Mouse (Mus musculus): ENCODE measurements around the gene Mvd.

Gene Mvd

DNA sequence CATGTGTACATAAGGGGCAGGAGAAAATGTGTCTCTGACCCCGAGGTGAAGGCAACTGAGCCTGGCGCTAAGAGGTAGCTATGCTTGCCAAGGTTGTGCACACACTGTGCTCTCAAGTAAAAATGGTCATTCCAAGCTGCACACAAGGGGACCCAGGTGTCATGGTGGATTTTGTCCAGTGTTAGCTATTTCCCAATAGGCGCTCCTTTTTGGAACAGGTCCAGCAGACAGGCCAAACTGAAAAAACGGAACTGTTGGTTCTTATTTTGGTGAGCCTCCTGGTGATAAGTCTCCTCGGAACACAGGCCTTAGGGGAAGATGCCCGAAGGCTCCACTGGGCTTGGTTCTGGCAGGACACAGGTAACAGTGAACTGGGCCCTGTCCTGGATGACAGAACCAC, 11.2 kb upstream of the Mvd start:
- DNase-seq, result no peak

DNA sequence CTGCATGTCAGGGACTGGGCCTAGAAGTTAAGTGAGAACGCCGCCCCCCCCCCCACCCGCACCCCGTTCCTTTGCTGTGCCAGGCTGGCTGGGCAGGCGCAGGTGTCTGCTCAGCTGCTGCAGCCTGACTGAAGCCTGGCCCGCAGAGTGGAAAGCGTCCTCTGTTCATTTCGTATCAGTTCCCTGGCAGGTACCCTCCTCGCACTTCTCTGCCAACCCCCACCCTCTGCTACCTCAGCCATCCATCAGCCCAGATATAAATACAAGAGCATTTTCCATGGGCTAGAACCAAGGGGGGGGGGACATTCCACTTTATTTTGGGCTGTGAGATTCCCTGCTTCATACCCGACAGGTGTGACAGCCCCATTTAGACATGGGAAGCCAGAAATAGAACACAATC, 8.9 kb upstream of the Mvd start:
- no peak for DNase-seq

DNA sequence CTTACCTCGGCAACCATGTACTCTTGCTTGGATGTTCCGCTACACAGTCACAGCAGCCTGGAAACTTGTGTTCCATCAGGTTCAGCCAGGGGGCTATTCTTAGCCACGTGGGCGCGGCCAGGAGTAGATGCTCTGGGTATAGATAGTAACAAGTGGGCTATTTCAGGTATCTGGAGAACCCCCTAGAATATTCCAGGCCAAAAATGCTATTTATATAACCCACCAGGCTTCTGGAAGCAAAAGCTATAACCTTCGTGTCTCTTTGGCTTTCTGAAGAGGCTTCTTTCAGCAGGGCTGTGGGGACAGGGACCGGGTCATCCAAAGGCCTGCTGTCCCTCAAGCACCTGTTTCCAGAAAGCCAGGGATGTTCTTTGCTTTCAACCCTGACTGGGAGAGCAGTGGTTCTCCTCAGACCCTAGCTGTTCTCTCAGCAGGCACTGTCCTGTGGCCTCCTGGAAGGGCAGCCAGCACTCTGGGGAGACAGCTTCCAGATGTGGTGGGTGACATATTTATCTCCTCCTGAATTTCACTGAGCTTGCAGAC, 8.0 kb upstream of the Mvd start:
- DNase-seq, result no peak

DNA sequence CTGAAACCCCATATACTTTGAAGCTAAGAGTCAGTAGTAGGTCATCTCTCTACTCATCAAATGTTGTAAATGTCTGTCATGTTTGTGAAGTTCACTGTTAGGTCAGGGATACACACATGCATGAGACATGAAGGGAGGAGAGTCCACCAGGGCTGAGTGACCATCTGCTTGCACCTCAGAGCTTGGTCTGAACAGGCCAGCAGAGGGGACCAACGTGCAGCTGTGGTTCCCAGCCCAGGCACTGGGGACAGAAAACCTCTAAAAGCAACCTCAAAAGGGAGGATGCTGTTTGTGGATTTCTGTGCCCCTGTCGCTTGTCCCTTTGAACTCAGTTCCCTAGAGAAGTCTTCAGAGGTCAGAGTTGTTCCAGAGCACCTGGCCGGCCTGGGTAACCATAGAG, 2.0 kb upstream of the Mvd start:
- no peak for DNase-seq

DNA sequence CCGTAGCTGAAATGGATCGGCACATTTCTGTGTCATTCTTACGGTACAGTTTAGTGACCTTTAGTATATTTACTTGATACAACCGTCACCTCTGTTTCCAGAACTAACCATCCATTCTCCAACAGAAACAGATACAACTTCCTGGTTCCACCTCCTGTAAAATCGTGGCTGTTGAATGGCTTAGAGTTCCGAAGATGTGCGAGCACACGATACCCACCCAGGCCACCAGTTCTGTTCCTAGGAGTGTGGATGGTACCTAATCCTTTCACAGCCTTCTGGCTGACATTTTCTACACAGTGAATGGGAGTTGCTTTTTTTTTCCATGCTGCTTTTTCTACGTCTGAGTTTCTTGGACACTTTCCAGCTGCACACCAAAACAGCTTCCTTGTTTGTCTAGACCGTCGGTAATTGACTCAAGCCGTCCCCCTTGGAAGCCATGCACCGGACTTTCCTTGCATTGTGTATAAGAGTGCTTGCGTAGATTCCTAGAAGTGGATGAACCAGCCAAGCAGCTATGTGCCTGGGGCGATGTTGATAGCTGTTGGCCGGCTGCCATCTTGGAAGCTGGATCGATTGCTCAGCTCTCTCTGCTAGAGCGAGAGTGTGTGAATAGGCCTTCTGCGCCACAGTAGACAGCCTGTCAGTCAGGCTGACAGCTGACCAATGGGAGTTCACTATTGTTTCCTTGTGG, 981 bp upstream of the Mvd start:
- DNase-seq, result peak in 1 of 2 experiments; percentile 48

DNA sequence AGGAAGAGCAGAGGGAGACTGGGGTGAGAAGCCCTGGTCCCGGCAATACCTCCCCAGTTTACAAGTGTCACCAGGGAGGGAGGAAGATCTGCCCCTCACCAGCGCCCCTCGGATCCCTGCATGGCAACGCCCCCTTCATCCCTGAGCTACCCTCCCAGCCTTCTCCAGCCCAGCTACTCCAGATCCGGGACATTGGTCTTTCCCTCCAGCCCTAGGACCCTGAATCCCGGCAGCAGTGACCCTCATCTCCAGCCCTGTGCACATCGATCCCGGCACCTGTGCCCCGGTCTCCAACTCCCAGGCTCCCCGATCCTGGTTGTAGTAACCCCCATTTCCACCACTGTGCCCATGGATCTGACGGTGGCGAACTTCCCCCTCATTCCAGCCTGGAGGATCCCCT, 441 bp downstream of the Mvd start:
- DNase-seq, result no peak

DNA sequence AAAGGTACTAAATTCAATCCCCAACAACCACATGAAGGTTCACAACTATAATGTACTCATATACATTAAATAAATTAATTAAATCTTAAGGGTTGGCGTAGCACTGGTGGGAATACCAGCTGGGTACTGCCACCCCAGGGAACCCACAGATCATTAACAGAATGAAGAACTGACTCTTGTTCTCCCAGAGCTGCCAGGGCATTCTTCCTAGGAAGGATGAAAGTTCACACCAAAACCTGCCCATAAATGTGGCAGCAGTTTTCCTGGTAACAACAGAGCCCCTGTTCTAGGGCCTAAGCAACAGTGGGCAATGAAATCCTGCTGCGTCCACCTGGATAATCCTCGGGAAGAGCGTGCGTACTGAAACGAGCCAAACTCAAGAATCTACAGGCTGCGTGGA, 866 bp downstream of the Mvd start:
- DNase-seq, result no peak

DNA sequence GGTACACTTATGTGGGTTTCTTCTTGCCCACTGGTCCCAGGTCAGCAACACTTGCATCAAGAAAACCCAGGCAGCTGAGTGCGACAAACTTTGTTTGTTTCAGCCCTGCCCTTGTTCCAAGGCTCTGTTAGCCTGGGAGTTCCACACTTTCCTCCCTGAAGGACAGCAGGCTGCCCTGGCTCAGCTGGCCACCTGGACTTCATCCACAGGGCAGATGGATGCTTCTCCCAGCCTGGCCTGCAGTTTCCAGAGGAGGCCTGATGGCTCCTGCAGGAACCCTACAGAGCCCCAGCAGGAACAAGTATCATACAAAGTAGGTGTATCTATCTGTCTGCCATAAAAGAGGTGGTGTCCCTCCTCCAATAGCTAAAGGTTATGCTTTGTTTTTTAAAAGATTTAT, 1.9 kb downstream of the Mvd start:
- no peak for DNase-seq

DNA sequence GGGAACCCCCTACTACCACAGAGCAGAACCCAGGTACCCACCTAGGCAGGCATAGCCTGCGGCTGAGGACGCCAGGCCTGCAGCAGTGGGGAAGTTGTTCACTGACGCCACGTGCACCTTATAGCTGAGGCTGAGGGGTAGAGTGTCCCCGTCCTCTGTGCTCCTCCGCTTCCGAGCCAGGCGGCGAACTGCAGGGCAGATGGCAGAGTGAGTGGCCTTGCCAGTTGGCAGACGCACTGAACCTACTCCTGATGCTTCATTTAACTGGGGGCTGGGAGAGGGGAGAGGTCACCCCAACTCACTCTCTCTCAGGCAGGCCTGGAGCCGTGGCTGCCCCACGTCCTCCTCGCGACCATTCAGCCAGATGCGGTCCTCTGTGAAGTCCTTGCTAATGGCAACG, 3.9 kb downstream of the Mvd start:
- DNase-seq, result no peak

DNA sequence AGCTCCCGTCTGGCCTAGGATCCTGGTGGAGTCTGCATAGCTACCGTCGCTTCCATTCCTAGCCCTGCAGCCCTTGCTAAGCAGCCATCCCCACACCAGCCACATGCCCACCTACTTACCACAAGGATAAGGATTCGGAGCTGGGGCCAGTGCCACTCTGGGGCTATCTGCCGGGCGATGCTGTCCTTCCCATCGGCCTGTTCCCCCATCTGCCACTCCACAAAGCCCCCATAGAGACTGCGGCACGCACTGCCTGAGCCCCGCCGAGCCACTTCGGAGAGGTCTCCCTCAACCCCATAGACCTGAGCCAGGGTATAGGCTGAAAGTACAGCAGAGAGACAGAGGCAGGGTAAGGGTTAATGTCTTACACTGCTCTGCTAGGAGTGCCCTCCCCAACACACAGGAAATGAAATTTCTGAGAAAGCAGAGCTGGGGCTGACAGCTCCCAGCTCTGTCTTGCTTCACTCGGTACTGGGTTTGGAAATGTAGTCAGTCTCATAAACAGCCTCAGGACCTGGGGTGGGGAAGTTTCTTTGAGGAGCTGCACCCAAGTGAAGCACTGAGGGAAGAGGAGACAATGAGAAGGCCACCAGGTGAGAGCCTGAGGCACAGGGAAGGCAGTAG, 5.4 kb downstream of the Mvd start:
- DNase-seq, result no peak

DNA sequence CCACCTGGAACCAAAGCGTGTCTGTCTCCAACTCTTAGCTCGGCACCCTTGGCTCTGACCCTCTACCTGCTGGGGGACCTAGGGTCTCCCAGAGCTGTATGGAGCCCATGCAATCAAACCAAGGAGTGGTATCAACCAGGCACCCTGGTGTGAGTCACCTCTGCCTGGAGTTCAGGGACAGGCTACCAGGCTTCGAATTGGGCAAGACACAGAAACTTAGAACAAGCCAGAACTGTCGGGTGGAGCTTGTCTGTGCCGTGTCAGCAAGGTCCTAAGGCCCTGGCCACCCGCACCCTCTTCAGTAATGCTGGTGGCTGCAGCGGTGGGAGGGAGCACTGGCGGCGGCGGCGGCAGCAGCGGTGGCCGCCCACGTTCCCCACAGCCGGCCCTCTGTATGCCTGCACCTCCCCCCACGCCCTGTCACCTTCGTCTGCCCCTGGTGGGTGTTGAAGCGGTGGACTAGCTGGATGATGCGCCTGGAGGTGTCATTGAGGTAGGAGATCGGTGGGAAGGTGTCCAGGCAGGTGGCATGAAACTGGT, 6.6 kb downstream of the Mvd start:
- DNase-seq, result no peak

DNA sequence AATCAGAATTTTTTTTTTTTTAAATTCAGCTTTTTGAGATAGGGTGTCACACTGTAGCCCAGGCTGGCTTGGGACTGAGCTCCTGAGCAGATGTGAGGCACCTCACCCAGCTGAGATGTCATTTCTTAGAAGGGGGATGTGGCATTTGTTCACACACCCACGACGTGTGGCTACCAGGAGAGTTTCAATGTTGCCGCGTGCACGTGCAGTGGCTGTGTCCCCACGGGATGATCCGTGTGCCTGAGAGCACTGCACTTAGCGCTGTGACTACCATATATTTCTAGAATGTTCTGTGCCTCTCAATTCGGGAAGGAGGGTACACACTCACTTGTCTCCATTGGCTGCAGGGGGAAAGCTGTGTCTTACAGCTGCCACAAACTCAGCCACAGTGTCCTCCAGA, 7.1 kb downstream of the Mvd start:
- DNase-seq, result no peak

DNA sequence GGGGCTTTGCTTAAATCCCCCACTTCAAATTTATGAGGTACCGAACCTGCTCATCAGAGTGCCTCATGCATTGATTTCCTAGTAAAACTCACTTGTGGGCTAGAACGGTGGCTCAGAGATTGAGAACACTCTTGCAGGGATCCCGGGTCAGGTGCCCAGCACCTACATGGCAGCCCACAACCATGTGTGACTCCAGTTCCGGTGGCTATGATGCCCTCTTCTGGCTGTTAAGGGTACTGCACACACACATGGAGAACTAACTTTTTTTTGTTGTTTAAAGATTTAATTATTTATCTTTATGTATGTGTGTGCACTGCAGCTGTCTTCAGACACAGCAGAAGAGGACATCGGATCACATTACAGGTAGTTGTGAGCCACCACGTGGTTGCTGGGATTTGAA, 7.8 kb downstream of the Mvd start:
- no peak for DNase-seq

DNA sequence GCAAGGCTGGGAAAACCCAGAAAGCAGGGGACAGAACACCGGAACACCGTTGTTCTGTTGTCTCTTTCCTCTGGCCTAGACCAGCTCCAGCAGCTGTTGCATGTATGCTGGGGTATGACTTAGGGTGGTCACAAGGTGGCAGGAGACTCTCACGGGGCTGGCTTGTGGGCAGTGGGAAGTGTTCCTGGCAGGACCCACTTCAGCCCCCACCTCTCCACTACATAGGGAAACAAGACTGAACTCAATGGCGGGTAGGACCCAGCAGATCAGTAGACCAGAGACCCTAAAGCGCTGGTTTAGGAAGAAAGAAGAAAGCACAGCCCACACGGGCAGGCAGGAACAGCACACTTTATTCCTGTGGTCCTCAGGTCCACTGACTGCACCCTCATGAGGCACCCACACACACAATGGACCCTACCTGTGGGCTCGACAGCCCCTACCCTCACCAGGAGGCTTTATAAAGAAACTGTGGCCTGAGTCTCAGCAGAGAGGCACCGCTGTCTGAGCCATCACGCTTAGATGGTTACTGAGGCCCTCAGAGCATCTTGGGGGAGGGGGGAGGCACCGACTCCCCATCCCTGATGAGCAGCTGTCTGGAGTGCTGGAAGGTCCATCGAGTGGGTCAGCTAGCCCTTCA, 9.8 kb downstream of the Mvd start:
- DNase-seq, result no peak

DNA sequence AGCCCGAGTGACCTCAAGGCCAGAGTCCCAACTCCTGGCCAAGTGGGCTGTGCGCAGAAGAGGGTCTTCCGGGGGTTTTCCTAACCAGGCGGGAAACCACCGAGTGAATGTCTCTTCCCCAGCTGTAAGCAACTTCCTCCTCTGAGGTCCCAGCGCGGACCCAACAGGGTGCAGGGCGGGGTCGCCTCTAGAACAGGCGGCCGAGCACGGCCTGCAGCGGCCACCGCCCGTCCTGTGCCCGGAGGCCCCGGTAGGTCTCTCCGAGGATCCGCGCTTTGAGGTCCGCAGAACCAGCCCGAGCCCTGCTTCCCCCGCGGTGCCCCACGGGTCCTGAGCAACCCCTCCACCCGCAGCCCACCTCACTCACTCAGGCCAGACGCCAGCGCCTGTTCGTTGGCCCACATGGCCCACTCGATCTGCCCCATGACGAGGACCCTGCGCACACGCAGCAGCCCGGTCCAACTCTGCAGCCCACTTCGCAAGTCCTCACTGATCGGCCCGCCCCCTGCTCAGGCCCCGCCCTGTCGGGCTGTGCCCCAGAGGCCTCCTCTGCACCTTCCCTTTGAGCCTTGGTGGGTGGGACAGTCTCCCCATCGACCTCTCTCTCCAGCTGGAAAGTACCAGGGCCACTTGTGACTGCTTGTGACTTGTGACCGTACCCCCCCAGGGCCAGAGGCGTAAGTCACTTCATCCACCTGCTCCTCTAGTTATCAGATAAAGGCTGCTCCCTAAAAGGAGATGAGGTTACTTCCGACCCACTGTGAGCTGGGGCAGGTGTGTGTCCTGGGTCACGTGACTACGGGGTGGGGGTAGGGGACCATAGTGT, 10.6 kb downstream of the Mvd start, which contains the start of gene Cyba:
TSS of gene Cyba (minus strand) at position 488 of the 826 bp plus-strand sequence.
- peak; percentile 84 to 88 for DNase-seq

DNA sequence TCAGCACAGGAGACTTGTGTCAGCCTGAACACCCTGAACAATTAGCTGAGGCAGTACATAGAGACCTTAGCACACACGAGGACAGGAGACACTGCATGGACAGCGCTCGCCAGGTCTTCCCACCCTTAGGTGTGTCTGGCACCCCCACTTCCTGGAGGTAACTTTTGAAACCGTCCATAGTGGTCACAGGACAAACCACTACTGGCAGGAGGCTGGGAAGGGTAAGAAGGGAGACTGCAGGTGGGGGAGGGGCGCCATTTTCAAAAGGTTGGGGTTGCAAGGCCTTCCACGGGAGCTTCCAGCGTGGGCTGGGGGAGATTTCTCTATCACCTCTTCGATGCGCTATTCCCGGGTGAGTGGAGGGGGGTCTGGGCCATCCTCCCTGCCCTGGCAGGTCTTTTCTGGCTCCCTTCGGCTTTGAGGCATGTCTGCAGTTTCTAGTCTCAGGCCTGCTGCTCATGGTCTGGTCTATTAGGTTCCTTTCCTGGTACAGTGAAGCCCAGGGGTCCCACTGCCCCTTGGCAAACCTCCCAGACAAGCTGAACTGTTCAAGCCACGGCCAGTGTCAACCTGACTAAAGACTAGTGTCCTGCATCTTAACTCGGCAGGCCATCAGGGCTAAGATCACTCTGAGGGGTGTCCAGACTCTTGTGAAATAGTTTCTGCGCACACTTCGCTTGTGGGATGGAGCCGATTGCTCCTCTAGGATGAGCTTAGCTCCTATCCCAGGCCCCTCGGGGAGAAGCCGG, 11.4 kb downstream of the Mvd start:
- peak; percentile 40 to 48 for DNase-seq

DNA sequence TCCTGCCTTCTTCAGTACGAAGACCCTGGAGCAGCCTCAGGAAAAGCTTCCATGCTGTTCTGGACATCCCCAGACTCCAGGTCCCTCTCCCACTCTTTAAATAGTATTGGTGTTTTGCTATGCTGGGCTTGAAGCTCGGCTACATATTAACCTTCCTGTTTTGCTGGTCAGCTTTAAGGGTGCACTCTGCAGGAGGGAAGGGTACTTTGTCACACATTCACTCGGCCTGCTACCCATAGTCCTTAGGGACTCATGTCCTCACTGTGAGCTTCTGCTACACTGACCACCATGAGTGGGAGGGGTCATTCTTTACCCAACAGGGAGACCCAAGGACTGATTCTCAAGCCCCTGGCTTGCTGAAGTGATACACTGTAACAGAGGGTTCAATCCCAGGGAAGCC, 12.6 kb downstream of the Mvd start:
- no peak for DNase-seq

DNA sequence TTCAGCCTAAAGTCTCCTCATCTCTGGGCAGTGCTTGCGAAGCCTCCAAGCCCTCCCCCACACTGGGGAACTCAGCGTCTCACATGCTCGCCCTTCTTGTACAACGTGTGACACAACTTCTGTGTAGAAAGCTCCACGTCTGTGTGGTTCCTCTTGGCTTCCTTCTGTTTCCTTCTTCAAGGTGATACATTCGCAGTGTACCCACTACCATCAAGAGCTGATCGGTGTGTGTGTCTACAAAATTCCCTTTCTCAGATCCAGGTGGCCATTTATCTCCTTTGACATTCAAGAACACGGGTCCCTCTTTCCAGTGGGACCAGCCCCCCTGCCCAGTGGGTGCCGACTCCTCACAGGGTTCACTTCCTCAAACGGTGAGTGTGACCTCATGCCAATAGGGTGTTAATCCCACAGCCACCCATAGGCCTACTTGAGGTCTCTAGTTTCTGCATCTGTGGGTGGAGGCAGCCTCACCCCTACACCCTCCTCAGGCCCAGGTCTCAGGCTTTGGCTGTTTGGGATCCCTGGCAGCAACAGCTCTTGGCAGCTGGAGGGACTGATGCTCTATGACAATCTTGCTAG, 13.1 kb downstream of the Mvd start:
- peak; percentile 53 to 59 for DNase-seq

DNA sequence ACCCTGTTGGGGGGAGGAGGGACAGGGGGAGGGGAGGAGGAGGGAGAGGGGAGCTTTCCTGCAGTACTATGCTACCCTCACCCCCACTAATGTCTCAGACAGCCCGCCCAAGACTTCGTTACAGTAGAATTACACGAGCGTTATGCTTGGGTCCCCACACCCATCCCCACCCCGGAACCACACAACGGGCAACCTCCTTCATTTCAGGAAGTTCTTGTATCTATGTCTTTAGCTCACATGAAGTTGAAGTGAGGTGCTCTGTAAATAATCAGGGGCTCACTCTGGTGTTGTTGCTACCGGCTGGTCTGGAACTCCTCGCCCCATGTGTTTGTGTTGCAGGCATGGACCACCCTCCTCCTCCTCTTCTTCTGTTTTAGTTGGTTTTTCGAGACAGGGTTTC, 15.1 kb downstream of the Mvd start:
- peak; percentile 42 to 44 for DNase-seq

DNA sequence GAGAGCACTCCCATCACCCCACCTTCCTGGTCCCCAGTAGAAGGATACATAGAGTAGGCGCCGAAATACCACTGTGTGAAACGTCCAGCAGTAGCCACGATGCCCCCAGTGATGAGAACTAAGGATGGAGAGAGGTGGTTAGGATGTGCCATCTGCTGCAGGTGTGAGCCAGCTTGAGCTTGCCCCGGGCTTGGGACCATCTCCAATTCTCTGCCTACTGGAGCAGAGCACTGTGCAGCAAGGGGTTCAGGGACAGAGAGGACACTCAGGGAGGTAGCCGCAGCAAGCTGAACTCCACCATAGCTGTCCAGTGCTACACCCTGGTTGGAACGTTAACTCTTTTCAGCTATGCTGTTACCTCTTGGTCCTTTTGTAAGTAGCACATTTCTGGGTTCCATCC, 15.6 kb downstream of the Mvd start:
- no peak for DNase-seq

DNA sequence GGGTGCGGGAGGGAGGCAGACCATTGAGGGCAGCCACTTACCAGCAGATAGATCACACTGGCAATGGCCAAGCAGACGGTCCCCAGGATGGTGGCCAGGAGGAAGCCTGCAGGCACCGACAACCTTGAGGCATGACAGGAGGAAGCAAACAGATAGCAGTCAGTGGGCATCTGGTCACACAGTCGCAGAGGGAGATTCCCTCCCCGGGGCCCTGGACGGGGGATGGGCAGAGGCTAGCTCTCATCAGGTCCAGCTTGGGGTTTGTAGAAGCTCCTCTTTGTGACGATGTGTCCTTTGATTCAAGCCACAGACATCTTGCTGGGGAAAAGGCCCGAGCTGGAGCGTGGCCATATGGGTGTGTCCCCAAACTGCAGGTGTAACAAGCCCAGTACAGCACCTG, 17.1 kb downstream of the Mvd start:
- DNase-seq, result no peak

DNA sequence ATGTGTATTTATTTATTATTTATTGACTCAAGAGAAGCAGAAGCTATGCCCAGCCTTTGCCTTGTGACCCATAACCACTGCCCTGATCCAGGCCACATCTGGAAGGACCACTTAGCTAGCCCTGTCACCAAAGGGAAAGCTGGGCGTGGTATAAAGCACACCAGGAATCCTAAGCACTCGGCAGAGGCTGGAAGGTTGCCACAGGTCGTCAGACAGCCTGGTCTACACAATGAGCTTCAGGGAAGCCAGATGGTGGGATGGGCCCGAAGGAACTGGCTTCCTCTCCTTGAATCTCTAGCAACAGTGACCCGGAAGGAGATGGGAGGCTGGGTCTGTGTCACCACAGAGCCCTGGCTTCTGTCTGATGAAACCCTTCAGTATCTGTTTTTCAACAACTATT, 19.6 kb downstream of the Mvd start:
- DNase-seq, result no peak

Data from spleen, adult 18-20 months (tissue).